Mouse (Mus musculus): ENCODE results near the gene Hspa4. TPM values are rescaled to one million over a fixed set of nuclear protein-coding genes. Genes with fewer than 3 reads are reported as not detected.
A peak's percentile ranks its signal among the peaks of the same experiment; 100 is the strongest.

Gene Hspa4
- total RNA-seq, 2 experiments from 2014 or later = 82.0 to 82.4 TPM

DNA sequence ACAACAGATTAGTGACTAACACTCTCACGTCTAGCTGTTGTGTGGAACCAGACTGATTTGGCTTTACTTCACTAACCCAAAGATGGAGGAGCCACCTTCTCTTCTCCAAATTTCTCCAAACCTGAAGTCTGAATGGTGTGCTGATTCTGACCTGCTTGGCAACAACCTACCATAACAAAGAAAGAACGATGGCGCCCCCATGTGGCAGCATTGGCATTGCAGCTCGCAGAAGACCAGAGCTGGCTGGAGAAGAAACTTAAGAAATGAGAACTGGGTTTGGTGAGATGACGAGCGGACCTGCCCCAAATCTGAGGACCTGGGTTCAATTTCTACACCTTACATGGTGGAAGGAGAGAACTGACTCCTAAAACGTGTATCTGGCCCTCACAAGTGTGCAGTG, 45.3 kb downstream of the Hspa4 start:
- intact Hi-C loops (cut with DNase I) = loop anchor here (5.0 to 10.0 kb wide), 4 partner anchors 163 to 833 kb away; partner anchors contain the start of gene Fstl4
- peak; percentile 58 to 67 for DNase-seq

DNA sequence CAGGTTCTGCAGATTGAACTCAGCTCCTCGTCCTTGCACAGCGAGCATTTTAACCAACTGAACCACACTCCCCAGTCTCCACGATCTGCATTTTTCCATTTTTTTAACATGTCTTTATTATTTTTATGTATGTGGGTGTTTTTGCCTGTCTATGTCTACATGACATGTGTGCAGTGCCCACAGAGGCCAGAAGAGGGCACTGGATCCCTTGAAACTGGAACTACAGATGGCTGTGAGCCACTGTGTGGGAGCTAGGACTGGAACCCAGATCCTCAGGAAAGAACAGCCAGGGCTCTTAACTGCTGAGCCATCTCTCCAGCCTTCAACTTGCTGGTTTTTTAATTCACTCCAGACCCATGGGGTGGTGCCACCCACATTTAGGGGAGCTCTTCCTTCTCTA, 45.8 kb downstream of the Hspa4 start:
- no peak for DNase-seq
- intact Hi-C loops (cut with DNase I) = loop anchor here (5.0 to 10.0 kb wide), 3 partner anchors 162 to 730 kb away; partner anchors contain the start of gene Fstl4

DNA sequence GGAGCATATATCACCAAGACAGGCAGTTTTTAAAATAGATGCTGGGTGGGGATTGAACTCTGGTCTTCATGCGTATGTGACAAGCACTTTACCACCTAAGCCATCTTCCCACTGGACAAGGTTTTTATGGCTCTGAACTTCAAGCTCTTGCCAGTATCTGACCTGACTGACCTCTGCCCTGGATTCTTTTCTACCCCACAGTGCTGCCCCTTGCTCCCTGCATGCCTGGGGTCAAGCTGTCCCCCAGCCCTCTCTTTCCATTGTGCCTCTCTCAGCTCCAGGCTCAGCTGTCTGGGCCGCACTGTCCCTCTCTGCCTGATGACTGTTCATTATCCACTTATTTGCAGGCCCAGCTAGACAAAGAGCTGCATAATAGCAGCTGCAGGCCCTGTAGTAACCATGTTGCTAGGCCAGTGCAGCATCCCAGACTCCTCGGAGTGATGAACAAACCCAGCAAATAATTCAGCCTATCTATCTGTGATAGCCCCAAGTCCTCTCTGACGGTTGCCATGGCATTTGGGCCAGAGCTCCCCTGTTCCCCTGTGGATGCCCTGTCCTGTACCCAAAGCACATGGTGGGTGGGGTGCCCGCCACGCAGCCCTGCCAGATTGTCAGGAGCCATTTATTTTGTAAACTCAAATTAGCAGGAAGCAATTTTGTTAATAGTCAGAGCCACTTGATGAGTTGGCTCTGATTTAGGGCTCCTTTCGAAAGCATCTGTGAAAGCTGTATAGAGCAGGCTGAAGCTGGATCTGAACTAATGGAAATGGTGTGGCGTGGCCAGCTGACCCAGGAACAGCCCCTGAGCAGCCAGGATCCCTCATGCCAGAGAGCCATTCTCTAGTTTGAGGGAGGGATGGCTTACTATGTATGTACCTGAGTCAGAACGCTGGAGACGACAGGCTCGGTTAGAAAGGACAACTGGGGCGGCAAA, 47.8 kb downstream of the Hspa4 start:
- intact Hi-C loops (cut with DNase I) = loop anchor here (5.0 to 10.0 kb wide), 3 partner anchors 160 to 728 kb away; partner anchors contain the start of gene Fstl4
- no peak for DNase-seq

DNA sequence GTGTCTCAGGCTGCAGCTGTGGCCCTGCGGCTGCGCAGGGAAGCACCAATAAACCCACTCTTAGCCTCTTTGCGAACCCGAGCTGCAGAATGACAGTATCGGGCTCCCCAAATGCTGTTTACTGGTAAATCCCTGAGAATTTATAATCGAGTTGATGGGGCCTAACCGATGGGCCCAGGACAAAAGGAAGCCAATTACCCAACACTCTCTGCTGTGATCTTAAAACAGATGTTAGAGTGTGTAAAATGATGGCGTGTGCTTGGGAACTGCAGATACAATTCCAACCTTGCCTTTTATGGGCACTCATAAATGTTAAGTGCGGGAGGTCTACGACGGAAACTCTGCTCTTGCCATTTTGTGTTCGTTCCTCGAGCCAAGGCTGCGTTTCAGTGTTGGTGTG, 49.5 kb downstream of the Hspa4 start:
- DNase-seq = no peak
- intact Hi-C loops (cut with DNase I) = loop anchor here (5.0 to 10.0 kb wide), 3 partner anchors 158 to 726 kb away; partner anchors contain the start of gene Fstl4

DNA sequence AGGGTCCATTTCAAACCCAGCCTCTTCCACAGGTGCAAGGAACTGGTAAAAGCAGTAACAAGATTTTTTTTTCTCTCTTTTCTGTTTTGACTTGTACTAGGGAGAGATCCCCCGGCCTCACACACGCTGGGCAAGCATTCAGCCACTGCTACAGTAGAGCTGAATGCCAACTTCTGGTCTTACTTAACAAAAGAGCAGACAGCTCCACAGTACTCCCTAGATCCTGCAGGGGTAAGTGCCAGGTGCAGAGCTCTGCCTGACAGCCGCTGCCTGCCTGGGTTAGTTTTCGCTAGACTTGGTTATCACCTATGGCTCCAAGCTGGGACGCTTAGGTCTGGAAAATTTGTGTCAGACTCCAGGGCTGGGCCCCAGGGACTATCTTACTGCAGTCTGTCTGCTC, 50.6 kb downstream of the Hspa4 start:
- no peak for DNase-seq
- intact Hi-C loops (cut with DNase I) = loop anchor here (5.0 to 10.0 kb wide), 3 partner anchors 157 to 725 kb away; partner anchors contain the start of gene Fstl4

DNA sequence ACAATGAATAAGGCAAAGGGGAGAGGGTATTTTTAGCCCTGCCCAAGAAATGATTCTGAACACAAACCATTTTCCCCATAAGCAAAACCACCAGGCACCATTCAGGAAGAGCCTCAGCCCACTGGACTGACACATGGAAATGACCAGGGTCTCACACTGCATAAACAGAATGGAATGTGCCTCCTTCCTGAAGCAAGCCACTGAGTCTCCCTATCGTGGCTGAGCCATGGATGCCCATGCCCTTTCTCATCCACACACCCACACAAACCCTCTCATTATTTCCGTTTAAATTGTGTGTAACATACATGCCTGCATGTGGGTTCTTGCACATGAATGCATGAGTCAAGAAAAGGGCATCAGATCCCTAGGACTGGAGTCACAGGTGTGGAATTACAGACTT, 54.7 kb downstream of the Hspa4 start:
- intact Hi-C loops (cut with DNase I) = no loop called here

DNA sequence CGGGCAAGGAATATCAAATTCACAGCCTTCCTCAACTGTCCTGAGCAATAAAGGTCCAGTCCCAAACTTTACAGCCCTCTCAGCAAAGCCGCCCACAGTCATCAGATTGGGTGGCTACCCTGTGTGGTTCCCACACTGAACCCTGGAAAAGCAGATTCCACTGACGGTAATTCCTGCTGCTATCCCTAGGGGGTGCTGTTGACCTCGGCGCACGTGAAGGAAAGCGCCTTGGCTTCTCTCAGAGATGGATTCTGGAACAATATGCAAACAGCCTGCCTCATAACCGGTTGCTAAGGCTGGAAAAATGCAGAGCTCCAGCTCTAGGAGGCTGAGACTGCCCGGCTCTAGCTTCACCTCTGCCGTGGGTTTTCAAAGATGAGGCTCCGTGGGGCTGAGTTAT, 57.1 kb downstream of the Hspa4 start:
- intact Hi-C loops (cut with DNase I) = no loop called here
- peak; percentile 10 to 23 for DNase-seq

More for the DNA sequence above, 54.7 kb downstream of the Hspa4 start:
- no peak for DNase-seq

DNA sequence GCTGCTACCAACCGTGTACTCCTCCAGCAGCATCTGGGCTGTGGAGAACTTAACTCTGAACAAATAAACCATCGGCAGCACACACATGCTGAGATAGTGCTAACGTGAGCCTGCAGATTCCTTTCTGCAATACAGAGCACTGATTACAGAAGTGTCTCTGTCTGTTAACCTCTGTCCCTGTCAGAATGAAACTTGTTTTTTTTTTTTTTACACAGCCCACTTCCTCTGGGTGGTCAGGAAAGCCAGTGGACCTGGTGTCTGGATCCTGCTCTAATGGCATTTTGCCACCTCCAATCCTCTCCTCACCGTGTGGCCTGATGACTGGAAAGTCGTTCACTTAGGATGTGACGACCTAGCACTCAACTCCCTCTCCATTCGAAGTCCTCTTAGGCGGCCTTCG, 66.7 kb downstream of the Hspa4 start:
- DNase-seq = no peak
- intact Hi-C loops (cut with DNase I) = no loop called here

DNA sequence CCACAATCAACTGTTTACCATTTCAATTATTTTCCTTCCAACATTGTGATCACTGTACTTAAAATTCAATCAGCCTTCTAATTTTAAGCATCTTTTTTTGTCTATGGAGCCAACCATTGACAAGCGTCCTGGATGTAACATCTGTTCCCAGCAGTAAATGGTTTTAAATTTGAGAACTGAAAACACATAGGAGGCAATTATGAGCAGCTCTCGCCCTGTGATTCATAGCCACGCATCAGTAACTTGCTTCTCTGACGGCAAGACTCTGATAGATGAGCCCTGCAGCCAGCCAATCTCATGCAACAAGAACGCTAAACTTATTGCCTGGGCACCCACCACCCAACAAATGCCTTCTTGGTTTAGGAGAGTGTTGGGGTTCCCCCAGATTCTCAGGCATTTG, 68.4 kb downstream of the Hspa4 start:
- intact Hi-C loops (cut with DNase I) = no loop called here
- DNase-seq = no peak

DNA sequence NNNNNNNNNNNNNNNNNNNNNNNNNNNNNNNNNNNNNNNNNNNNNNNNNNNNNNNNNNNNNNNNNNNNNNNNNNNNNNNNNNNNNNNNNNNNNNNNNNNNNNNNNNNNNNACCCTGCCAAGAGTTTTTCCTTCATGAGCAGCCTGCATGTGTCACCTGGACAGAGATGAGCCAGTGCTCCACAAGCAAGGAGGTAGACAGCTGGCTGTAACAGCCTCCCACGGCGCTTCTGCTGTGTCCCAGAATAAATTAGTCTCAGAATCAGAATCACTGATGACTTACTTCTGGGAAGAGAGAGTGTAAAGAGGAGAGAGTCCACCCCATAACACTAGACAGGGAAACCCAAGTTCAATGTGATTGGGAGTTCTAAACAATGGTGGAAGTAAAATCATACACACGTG, 71.2 kb downstream of the Hspa4 start:
- intact Hi-C loops (cut with DNase I) = no loop called here
- no peak for DNase-seq

DNA sequence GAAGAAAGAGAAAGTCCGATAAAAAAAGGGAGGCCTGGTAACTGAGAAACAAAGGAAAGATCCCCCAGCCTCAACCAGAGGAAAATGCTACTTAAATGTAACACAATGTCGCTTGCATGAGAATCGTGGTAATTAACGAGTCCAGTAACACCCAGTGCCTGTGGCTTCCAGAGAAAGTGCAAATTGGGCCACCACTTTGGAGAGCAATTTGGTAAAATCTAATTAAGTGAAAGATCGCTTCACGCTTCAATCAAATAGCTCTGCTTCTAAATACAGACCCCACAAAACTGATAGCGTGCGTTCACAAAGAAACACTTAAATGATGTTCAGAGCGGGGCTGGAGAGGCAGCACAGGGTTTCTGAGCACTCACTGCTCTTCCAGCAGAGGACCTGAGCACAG, 89.4 kb downstream of the Hspa4 start:
- DNase-seq = no peak
- intact Hi-C loops (cut with DNase I) = no loop called here

Other genes starting within 250 kb of the Hspa4 start
- 1 to 10 TPM; 5.5 to 6.2 TPM for gene Zcchc10, start 24.2 kb upstream of the Hspa4 start, total RNA-seq (2021)
- 10 to 100 TPM; 77.9 to 80.8 TPM for gene Aff4, start 50.4 kb upstream of the Hspa4 start, total RNA-seq (2021)
- gene Leap2, start 122.7 kb upstream of the Hspa4 start, total RNA-seq (2021) = not detected
- 1,000 to 10,000 TPM; 1,256 to 1,362 TPM for gene Uqcrq, start 130.4 kb upstream of the Hspa4 start, total RNA-seq (2021)
- gene Gdf9, start 130.6 kb upstream of the Hspa4 start, total RNA-seq (2021) = under 1 TPM in 1 of 2 experiments, not detected in 1; 0.17 TPM
- gene Gm10447, start 156.7 kb upstream of the Hspa4 start, total RNA-seq (2021) = not detected
- under 1 TPM; 0.38 to 0.59 TPM for gene Shroom1, start 156.7 kb upstream of the Hspa4 start, total RNA-seq (2021)
- gene Gm9837, start 170.0 kb upstream of the Hspa4 start, total RNA-seq (2021) = not detected
- gene Gm9945, start 179.7 kb upstream of the Hspa4 start, total RNA-seq (2021) = not detected
- under 1 TPM; 0.08 to 0.12 TPM for gene Sowaha, start 179.8 kb upstream of the Hspa4 start, total RNA-seq (2021)
- 10 to 100 TPM; 11.7 to 15.5 TPM for gene Sept8, start 218.8 kb upstream of the Hspa4 start, total RNA-seq (2021)

Measured in gastrocnemius, postnatal 36 days (tissue).